Mouse (Mus musculus) embryonic facial prominence, embryonic 10.5 days (tissue): ENCODE measurements around the gene Gm10271. TPM values are rescaled to one million over a fixed set of nuclear protein-coding genes. Genes with fewer than 3 reads are reported as not detected.

Experiments
- DNase-seq: peaks from one replicate; pipeline ENCODE4 v3.0.0-alpha.2; 2017; ENCODE audit warnings: low spot score
- H3K27ac ChIP-seq: fragments of 300-500 bp; sonication (generic); replicated peaks from 2 replicates; pipeline ENCODE4 v1.5.1; 2016; ENCODE audit warnings: mild to moderate bottlenecking
- H3K27me3 ChIP-seq: fragments of 300-500 bp; sonication (generic); replicated peaks from 2 replicates; pipeline ENCODE4 v1.6.1; 2016; ENCODE audit warnings: low read depth, mild to moderate bottlenecking; ENCODE audit not compliant: poor library complexity, severe bottlenecking
- H3K36me3 ChIP-seq: fragments of 300-500 bp; sonication (generic); replicated peaks from 2 replicates; pipeline ENCODE4 v1.6.1; 2016; ENCODE audit warnings: mild to moderate bottlenecking, moderate library complexity
- H3K4me1 ChIP-seq: fragments of 300-500 bp; sonication (generic); 2 replicates; pipeline ENCODE4 v1.6.1; 2016
- H3K4me3 ChIP-seq: fragments of 300-500 bp; sonication (generic); 2 replicates; pipeline ENCODE4 v1.5.1; 2016; ENCODE audit warnings: mild to moderate bottlenecking, moderate library complexity
- H3K9me3 ChIP-seq: fragments of 300-500 bp; sonication (generic); 2 replicates; pipeline ENCODE4 v1.6.1; 2016; ENCODE audit warnings: mild to moderate bottlenecking
- WGBS: fragments of 180-500 bp; shearing (Covaris S2); methylation state at CpG from one replicate; pipeline ENCODE4 v1.1.7; 2016; 5-methylcytosine and 5-hydroxymethylcytosine counted together
- polyA plus RNA-seq: library from polyadenylated mRNA; unstranded; fragments of >200 nt; fragmentation: Nextera tagmentation; extraction: Ambion mirVana; gene quantifications from 2 replicates; pipeline ENCODE4 v1.2.1, GENCODE M21; 2016

Gm10271 gene
- polyA plus RNA-seq, 1 experiment from 2014 or later: not detected

DNA sequence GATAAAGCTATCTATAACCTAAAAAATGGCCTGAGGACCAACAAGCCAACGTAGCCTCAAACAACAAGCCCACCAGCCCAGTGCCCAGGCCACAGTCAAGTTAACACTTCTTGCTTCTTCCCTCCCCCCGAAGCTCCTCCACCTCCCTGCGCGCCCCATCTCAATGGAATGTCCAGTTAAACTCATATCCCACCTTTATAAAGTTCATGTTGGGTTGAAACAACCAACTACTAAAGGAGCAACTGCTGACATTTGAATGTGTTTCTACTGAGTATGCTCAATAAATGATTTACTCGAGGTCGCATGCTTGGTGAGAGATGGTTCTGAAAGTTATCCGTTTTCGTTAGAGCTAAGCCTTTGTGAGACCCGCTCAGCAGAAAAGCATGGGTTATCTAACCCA is 24.0 kb downstream of the Gm10271 start:
- peak overlapping the region; percentile 94 for H3K4me3 ChIP-seq
- DNase-seq: no peak
- 0 out of 2 replicates have a peak, but pooled peaks cover 5% of the 10 kb centered on the region for H3K36me3 ChIP-seq
- H3K4me1 ChIP-seq: peaks cover 30% of the 10 kb centered on the region
- H3K27me3 ChIP-seq: no peaks in the 10 kb centered on the region
- H3K27ac ChIP-seq: no peak overlapping the region
- 79% methylated on average over 9 of the region's 9 CpGs for WGBS
- no peaks in the 10 kb centered on the region for H3K9me3 ChIP-seq

DNA sequence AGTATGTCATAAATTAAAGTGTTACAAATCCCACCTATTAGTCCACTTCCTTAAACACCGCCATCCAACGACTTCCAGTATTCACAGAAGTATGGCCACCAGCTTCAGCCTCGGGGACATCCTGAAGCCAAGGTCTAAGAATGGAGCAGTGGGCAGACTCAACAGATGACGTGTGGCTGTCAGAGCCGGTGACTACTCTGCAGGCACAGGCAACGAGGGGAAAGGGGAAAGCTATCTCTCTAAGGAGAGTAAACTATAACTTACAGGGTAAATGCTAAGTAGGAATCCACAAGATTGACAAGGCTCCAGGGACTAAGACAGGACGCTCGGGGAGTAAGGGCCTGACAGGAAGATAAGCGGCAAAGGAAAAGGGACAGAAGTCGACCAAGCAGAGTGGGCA is 27.5 kb downstream of the Gm10271 start:
- peaks cover 9% of the 10 kb centered on the region; the same call in 1 of the 2 replicates for H3K9me3 ChIP-seq
- peaks cover 24% of the 10 kb centered on the region for H3K4me1 ChIP-seq
- DNase-seq: no peak
- H3K4me3 ChIP-seq: no peak overlapping the region
- H3K36me3 ChIP-seq: peaks cover 22% of the 10 kb centered on the region
- no peak overlapping the region for H3K27ac ChIP-seq
- WGBS: 78% methylated on average over 10 of the region's 10 CpGs
- H3K27me3 ChIP-seq: no peaks in the 10 kb centered on the region

GRCm38 (mm10) chr10:116944144-116944543 is 28.3 kb downstream of the Gm10271 start:
- 85% methylated on average over 3 of the region's 3 CpGs for WGBS
- H3K9me3 ChIP-seq: peaks cover 9% of the 10 kb centered on the region; the same call in 1 of the 2 replicates
- no peak overlapping the region for H3K27ac ChIP-seq
- peaks cover 25% of the 10 kb centered on the region for H3K36me3 ChIP-seq
- no peaks in the 10 kb centered on the region for H3K27me3 ChIP-seq
- DNase-seq: no peak
- H3K4me3 ChIP-seq: no peak overlapping the region
- H3K4me1 ChIP-seq: peaks cover 19% of the 10 kb centered on the region

GRCm38 (mm10) chr10:116943025-116943424 is 29.4 kb downstream of the Gm10271 start:
- no peak for DNase-seq
- H3K27ac ChIP-seq: no peak overlapping the region
- peaks cover 36% of the 10 kb centered on the region for H3K36me3 ChIP-seq
- no peaks in the 10 kb centered on the region for H3K27me3 ChIP-seq
- 89% methylated on average over 6 of the region's 6 CpGs for WGBS
- H3K4me1 ChIP-seq: peaks cover 10% of the 10 kb centered on the region; the same call in 1 of the 2 replicates
- no peak overlapping the region for H3K4me3 ChIP-seq
- H3K9me3 ChIP-seq: peaks cover 9% of the 10 kb centered on the region; the same call in 1 of the 2 replicates

GRCm38 (mm10) chr10:116935028-116935427 is 37.4 kb downstream of the Gm10271 start:
- no peaks in the 10 kb centered on the region for H3K4me1 ChIP-seq
- peaks cover 86% of the 10 kb centered on the region for H3K36me3 ChIP-seq
- WGBS: 86% methylated on average over 12 of the region's 12 CpGs
- no peak overlapping the region for H3K27ac ChIP-seq
- no peaks in the 10 kb centered on the region for H3K9me3 ChIP-seq
- H3K27me3 ChIP-seq: no peaks in the 10 kb centered on the region
- H3K4me3 ChIP-seq: no peak overlapping the region
- no peak for DNase-seq

DNA sequence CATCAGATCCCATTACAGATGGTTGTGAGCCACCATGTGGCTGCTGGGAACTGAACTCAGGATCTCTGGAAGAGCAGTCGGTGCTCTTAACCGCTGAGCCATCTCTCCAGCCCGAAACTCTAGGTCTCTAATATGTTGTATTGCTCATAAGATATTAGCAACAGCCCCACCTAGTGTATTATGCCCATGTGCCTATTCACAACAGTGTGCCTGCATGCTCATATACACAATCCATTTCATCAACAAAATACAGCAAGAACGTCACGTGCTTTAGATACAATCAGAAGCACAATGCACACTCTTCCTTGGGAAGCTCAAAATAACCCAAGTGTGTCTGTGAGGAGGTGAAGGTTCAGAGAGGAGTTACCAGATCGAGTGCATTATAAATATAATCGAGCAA is 38.6 kb downstream of the Gm10271 start:
- no peak for DNase-seq
- no peaks in the 10 kb centered on the region for H3K27me3 ChIP-seq
- H3K36me3 ChIP-seq: peaks cover 88% of the 10 kb centered on the region
- WGBS: 93% methylated on average over 7 of the region's 7 CpGs
- no peak overlapping the region for H3K4me3 ChIP-seq
- no peak overlapping the region for H3K27ac ChIP-seq
- no peaks in the 10 kb centered on the region for H3K4me1 ChIP-seq
- no peaks in the 10 kb centered on the region for H3K9me3 ChIP-seq

DNA sequence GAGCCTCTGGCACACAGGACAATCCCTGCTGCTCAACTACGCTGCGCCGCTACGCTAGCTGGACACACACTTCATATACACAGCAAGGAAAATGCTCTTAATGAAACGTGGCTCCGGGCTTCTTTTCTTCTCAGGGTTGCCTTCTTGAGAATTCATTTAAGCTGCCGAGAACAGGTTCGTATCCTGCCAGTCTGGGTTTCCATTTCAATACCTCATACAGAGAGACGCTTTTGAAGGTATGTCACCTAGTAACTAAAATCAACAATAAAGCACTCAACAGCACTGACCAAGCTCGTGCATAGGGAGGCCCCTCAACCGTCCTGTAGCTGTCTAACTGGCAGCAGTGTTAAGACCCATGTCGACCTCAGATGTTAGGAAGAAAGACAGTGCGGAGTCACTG is 40.0 kb downstream of the Gm10271 start:
- Histone ChIP-seq H3K36me3 (peaks cover 84% of the 10 kb centered on the region), H3K4me1 (no peaks in the 10 kb centered on the region; the same call in 1 of the 2 replicates), H3K27me3 (no peaks in the 10 kb centered on the region), H3K4me3 (no peak overlapping the region), H3K27ac (no peak overlapping the region), H3K9me3 (no peaks in the 10 kb centered on the region)
- no peak for DNase-seq
- 92% methylated on average over 13 of the region's 13 CpGs for WGBS

DNA sequence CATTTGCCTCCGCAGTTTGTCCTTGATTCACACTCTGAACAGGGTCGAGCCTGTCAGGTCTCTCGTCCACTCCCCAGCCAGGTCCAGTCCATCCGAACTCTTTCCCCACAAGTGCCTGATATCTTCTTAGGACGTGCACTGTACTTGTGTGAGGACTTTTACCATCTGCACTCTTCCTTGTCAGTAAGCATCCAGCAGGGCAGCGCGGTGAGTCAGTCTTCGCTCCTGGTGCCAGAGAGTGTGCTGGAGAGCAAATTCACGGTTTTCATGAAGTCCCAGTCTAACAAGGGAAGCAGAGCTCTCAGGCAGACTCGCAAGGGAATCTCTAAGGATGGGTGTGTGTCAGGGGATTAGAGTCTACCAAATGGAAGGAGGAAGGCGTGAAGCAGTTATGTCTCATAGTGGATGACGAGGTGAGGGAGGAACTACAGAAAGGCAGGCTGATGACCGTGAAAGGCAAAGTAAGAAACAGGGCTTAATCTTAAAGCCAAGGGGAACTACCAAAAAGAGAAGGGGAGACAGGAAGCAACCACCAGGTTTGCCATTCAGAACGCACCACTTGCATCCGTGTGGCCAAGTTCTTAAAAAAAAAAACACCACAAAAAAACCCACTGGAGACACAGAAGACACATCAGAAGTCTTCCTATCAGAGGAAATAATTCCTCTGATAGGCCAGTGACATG is 40.8 kb downstream of the Gm10271 start:
- DNase-seq: no peak
- Histone ChIP-seq H3K27me3 (no peaks in the 10 kb centered on the region), H3K4me3 (no peak overlapping the region), H3K4me1 (peaks cover 4% of the 10 kb centered on the region; the same call in 1 of the 2 replicates), H3K36me3 (peaks cover 84% of the 10 kb centered on the region), H3K9me3 (no peaks in the 10 kb centered on the region), H3K27ac (no peak overlapping the region)
- 89% methylated on average over 15 of the region's 15 CpGs for WGBS

- peaks cover 84% of the 10 kb centered on the region for H3K36me3 ChIP-seq
- H3K4me1 ChIP-seq: peaks cover 4% of the 10 kb centered on the region; the same call in 1 of the 2 replicates
- WGBS: 84% methylated on average over 6 of the region's 7 CpGs
- no peak for DNase-seq
- H3K9me3 ChIP-seq: no peaks in the 10 kb centered on the region
- H3K4me3 ChIP-seq: no peak overlapping the region
- no peak overlapping the region for H3K27ac ChIP-seq
- no peaks in the 10 kb centered on the region for H3K27me3 ChIP-seq
Measured at GRCm38 (mm10) chr10:116930936-116931335, 41.5 kb downstream of the Gm10271 start.

DNA sequence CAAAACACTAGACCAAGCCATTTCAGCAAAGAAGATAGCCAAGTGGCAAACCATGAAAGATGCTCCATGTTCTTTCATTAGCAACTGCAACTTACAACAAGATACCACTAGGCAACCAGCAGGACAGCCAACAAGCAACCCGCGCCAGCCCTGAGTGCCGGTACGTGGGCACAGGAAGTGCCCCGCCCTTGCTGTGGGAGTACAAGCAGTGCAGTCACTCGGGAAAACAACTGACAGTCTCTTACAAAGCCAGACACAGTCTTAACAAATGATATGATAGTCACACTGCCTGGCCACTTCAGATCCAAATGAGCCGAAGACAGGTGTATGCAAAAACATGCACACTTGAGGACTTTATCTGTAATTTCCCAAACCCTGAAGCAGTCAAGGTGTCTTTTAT is 41.9 kb downstream of the Gm10271 start:
- peaks cover 4% of the 10 kb centered on the region; the same call in 1 of the 2 replicates for H3K4me1 ChIP-seq
- no peak overlapping the region for H3K27ac ChIP-seq
- H3K9me3 ChIP-seq: no peaks in the 10 kb centered on the region
- WGBS: 84% methylated on average over 7 of the region's 7 CpGs
- H3K4me3 ChIP-seq: no peak overlapping the region
- no peak for DNase-seq
- H3K36me3 ChIP-seq: peaks cover 84% of the 10 kb centered on the region
- H3K27me3 ChIP-seq: no peaks in the 10 kb centered on the region

DNA sequence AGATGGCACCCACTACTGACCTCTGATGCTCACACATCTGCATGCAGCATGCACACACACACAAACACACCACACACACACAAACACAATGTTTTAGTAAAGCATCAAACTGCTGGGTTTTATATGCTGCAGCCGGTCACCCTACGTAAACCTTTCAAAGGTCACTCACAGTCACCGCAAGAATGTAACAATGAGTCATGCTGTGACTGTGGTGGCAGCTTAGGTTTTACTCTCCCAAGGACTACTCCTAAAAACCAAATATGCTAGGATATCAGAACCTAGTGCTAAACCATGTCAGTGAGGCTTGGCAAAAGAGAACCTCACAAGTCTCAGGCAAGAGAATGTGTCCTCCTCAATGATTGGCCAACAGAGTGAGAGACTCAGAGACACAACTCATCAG is 43.6 kb downstream of the Gm10271 start:
- Histone ChIP-seq H3K27ac (no peak overlapping the region), H3K36me3 (peaks cover 84% of the 10 kb centered on the region), H3K4me1 (peaks cover 4% of the 10 kb centered on the region; the same call in 1 of the 2 replicates), H3K27me3 (no peaks in the 10 kb centered on the region), H3K9me3 (no peaks in the 10 kb centered on the region), H3K4me3 (no peak overlapping the region)
- no peak for DNase-seq
- WGBS: 95% methylated on average over 3 of the region's 3 CpGs

GRCm38 (mm10) chr10:116926428-116927113 is 45.8 kb downstream of the Gm10271 start:
- peaks cover 4% of the 10 kb centered on the region; the same call in 1 of the 2 replicates for H3K4me1 ChIP-seq
- no peak for DNase-seq
- H3K36me3 ChIP-seq: peaks cover 84% of the 10 kb centered on the region
- H3K27me3 ChIP-seq: no peaks in the 10 kb centered on the region
- no peaks in the 10 kb centered on the region for H3K9me3 ChIP-seq
- 87% methylated on average over 11 of the region's 11 CpGs for WGBS
- H3K4me3 ChIP-seq: no peak overlapping the region
- no peak overlapping the region for H3K27ac ChIP-seq
